Mouse (Mus musculus) gastrocnemius, postnatal 14 days (tissue): Measurements from ENCODE around the gene Mycl. TPM values are rescaled to one million over a fixed set of nuclear protein-coding genes. Genes with fewer than 3 reads are reported as not detected.

Experiments used
- total RNA-seq, 2 experiments: library from RNA; stranded (reverse); gene quantifications; 2 replicates each; pipeline ENCODE4 v1.2.3; 2021

Gene Mycl
- total RNA-seq, 2 experiments from 2014 or later: 2.2 to 2.3 TPM

Other genes with a start within 250 kb of the Mycl start
- gene Ppt1, start 159.4 kb upstream of the Mycl start, total RNA-seq: 10 to 100 TPM; 16.3 to 17.2 TPM
- gene Cap1, start 109.6 kb upstream of the Mycl start, total RNA-seq: 10 to 100 TPM; 33.4 to 39.2 TPM
- under 1 TPM; 0.24 to 0.68 TPM for gene Mfsd2a, start 34.5 kb upstream of the Mycl start, total RNA-seq
- 10 to 100 TPM in 1 of 2 experiments, 1 to 10 TPM in 1; 8.3 to 12.2 TPM for gene Trit1, start 20.9 kb downstream of the Mycl start, total RNA-seq
- gene Bmp8b, start 109.5 kb downstream of the Mycl start, total RNA-seq: not detected
- not detected for gene Oxct2b, start 120.6 kb downstream of the Mycl start, total RNA-seq
- 10 to 100 TPM; 16.2 to 18.8 TPM for gene Ppie, start 144.3 kb downstream of the Mycl start, total RNA-seq
- under 1 TPM; 0.06 to 0.07 TPM for gene Hpcal4, start 187.6 kb downstream of the Mycl start, total RNA-seq
- 10 to 100 TPM in 1 of 2 experiments, 1 to 10 TPM in 1; 7.9 to 10.7 TPM for gene Nt5c1a, start 205.9 kb downstream of the Mycl start, total RNA-seq
- gene Heyl, start 237.9 kb downstream of the Mycl start, total RNA-seq: 10 to 100 TPM; 11.8 to 18.1 TPM